Mouse (Mus musculus) erythroblast, embryonic 14.5 days (primary cell): ENCODE results near the gene Vps26b.

Source experiments
- GATA1 ChIP-seq: IDR thresholded peaks from 2 replicates; pipeline ENCODE4 v1.6.1; 2012; ENCODE audit warnings: low read length, inconsistent platforms, mixed read lengths
- TAL1 ChIP-seq: IDR thresholded peaks from 3 replicates; pipeline ENCODE4 v1.6.1; 2012; ENCODE audit warnings: low read length, inconsistent platforms, mixed read lengths

DNA sequence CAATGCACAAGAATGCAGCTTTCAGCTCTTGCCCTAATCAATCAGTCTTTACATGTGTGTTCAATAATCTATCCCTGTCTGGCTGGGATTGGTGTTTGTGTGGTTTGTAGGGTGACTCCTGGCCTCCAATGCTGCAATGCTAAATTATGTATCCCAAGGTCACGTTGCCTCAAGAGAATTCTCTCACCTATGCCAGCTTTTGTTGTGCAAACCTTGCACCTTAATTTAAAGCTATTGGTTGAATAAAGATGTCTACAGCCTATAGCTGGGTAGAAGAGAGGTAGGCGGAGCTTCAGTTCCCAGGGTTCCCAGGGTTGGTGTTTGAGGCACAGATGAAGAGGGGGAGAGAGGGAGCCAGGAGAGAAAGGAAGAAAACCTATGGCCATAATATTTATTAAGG lies 32.4 kb downstream of the Vps26b start:
- TF ChIP-seq GATA1 (no peak), TAL1 (no peak)
